Mouse (Mus musculus): ENCODE results near the gene Hoxa6. TPM values are rescaled to one million over a fixed set of nuclear protein-coding genes. Genes with fewer than 3 reads are reported as not detected.

The Hoxa6 gene
- polyA plus RNA-seq, 1 experiment = 0.52 TPM

DNA sequence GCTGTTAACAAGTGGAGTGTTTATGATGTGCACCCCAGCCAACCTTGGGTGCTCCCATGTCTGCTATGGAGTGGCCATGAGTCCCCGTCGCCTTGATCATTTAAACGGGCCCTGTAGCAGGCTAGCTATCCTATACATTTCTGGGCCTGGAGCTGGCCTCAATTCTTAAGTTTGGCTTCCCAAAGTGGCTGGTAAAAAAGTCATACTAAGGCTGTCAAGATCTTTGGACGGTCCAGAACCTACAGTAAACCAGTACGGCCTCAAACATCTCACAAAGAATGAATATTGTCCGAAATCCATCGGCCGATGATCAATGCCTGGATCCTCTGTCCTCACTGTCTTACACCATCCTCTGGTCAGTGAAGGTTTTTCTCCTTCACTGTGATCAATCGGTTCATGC is 26.7 kb upstream of the Hoxa6 start:
- no peak overlapping the region for H3K4me3 ChIP-seq (ENCODE audit: low read depth, low read length)
- no peak for TF ChIP-seq CTCF (IDR thresholded peaks at IDR 0.05; ENCODE audit: extremely low read depth, insufficient read length, insufficient replicate concordance, low read depth, low read length)
- no peak for TF ChIP-seq POLR2A (IDR thresholded peaks at IDR 0.05; ENCODE audit: low read depth, low read length)

DNA sequence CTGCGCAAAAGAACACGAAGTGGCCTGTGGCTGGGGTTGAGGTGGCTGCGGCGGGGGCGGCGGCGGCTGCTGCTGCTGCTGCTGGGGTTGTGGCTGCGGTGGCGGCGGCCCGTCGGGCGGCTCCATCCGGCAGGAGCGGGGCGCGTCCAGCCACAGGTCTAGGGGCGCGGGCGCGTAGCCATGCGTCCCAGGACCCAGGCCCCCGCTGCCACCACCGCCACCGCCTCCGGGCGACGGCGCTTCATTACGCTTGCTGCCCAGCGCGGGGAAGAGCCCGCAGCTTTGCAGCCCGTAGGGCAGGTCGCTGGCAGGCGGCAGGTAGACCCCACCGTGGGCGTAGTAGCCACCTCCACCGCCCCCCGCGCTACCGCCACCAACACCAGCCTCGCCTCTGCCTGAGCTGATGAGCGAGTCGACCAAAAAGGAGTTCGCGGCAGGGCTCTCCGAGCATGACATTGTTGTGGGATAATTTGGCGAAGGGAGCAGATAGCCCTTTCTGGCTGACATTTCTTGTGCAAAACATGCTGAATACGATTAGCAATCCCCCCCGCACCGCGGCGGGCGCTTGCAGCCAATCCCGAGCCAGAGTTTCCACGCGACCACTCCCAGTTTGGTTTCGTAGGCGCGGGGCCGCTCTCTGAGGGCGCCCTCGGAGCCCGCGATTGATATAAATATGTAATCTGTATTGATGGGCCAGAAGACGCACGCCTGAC is 26.1 kb upstream of the Hoxa6 start:
- Histone ChIP-seq H3K4me1 (ENCODE audit: control insufficient read depth, insufficient read depth, insufficient read length, low read length) (no peaks in the 10 kb centered on the region; the same call in 1 of the 2 replicates), H3K27me3 (ENCODE audit: control insufficient read depth, insufficient read depth, low read length) (peaks cover 82% of the 10 kb centered on the region), H3K36me3 (ENCODE audit: control insufficient read depth, insufficient read depth, low read length) (no peaks in the 10 kb centered on the region), H3K4me3 (ENCODE audit: low read depth, low read length) (no peak overlapping the region; the same call in 1 of the 2 replicates), H3K27ac (ENCODE audit: insufficient read depth, low read depth, low read length) (no peak overlapping the region)
- 4% methylated on average over 68 of the region's 68 CpGs for WGBS
- TF ChIP-seq POLR2A (IDR thresholded peaks at IDR 0.05; ENCODE audit: low read depth, low read length) (no peak), CTCF (IDR thresholded peaks at IDR 0.05; ENCODE audit: extremely low read depth, insufficient read length, insufficient replicate concordance, low read depth, low read length) (no peak)

More for the DNA sequence above, 26.7 kb upstream of the Hoxa6 start:
- H3K4me1 ChIP-seq (ENCODE audit: control insufficient read depth, insufficient read depth, insufficient read length, low read length) = no peaks in the 10 kb centered on the region; the same call in 1 of the 2 replicates
- H3K36me3 ChIP-seq (ENCODE audit: control insufficient read depth, insufficient read depth, low read length) = no peaks in the 10 kb centered on the region
- 47% methylated on average over 9 of the region's 9 CpGs for WGBS
- peaks cover 82% of the 10 kb centered on the region for H3K27me3 ChIP-seq (ENCODE audit: control insufficient read depth, insufficient read depth, low read length)
- H3K27ac ChIP-seq (ENCODE audit: insufficient read depth, low read depth, low read length) = no peak overlapping the region

DNA sequence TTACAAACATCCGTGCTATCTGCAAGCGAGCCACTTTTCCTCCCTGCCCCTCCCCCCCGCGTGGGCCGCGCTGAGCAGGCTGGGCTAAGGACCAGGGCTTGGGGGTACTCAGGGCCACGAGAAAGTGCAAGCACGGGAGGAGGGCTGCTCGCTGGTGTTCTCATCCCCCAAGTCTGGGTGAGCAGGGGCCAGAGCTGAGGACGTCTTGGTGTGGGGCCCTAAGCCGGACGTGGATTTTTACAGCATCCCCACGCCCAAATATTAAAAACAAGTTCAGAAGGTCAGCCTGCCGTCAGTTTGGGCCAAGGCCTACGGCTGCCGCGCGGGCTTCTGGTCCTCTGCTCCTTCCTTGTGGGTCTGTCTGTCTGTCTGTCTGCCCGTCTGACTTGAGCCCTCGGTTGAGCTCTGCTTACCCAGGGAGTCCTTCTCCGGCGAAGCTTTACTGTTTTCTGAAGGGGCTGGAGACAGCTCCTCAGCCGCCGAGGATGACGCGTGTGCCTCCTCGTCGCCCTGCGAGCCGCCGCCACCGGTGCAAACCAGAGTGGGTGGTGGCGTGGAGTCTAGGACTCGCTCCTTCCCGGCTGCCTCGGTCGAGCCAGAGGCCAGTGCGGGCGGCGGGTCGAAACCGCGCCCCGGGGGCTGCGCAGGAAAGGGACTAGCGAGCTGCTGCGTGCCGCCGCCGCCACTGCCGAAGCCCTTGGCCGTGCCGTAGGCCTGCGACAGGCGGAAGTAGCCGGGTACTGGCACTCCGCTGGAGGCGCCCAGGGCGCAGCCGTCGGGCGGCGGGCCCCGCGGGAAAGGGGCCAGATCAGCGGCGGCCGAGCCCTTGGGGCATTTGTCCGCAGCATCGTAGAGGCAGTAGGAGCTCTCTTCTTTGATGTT is 25.3 kb upstream of the Hoxa6 start:
- H3K27ac ChIP-seq (ENCODE audit: insufficient read depth, low read depth, low read length) = no peak overlapping the region
- no peaks in the 10 kb centered on the region for H3K36me3 ChIP-seq (ENCODE audit: control insufficient read depth, insufficient read depth, low read length)
- TF ChIP-seq POLR2A (IDR thresholded peaks at IDR 0.05; ENCODE audit: low read depth, low read length) (no peak), CTCF (IDR thresholded peaks at IDR 0.05; ENCODE audit: extremely low read depth, insufficient read length, insufficient replicate concordance, low read depth, low read length) (no peak)
- peak overlapping the region; percentile 12; the same call in 1 of the 2 replicates for H3K4me3 ChIP-seq (ENCODE audit: low read depth, low read length)
- no peaks in the 10 kb centered on the region; the same call in 1 of the 2 replicates for H3K4me1 ChIP-seq (ENCODE audit: control insufficient read depth, insufficient read depth, insufficient read length, low read length)
- 2% methylated on average over 70 of the region's 70 CpGs for WGBS
- peaks cover 84% of the 10 kb centered on the region for H3K27me3 ChIP-seq (ENCODE audit: control insufficient read depth, insufficient read depth, low read length)

DNA sequence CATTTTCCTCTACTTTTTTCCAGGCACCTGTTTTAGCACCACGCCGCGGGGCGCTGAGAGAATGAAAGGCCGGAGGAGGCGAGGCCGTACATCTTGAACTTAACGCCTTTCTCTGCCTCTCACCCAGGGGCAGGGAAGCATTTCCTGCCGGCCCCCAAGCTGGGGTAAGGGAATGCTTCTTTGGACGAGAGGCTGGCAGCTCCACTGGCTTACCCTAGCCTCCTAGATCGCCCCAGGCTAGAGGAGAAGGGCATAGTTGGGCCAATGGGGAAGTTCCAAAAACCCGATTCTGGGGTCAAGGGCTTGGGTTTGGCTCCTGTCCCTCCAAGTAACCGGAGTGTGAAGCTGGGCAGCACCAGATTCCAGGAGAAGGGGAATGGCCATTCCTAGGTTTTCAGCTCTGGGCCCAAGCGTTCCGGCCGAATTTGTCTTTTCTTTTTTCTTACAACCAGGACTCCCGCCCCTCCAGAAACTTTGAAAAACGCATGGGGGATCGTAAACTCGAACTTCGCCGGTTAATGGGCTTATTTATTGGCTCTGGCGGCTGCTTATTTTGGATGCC is 24.5 kb upstream of the Hoxa6 start:
- H3K27me3 ChIP-seq (ENCODE audit: control insufficient read depth, insufficient read depth, low read length) = peaks cover 87% of the 10 kb centered on the region
- WGBS = 7% methylated on average over 23 of the region's 23 CpGs
- no peaks in the 10 kb centered on the region; the same call in 1 of the 2 replicates for H3K4me1 ChIP-seq (ENCODE audit: control insufficient read depth, insufficient read depth, insufficient read length, low read length)
- no peak overlapping the region for H3K27ac ChIP-seq (ENCODE audit: insufficient read depth, low read depth, low read length)
- no peak for TF ChIP-seq CTCF (IDR thresholded peaks at IDR 0.05; ENCODE audit: extremely low read depth, insufficient read length, insufficient replicate concordance, low read depth, low read length)
- no peak for TF ChIP-seq POLR2A (IDR thresholded peaks at IDR 0.05; ENCODE audit: low read depth, low read length)
- no peaks in the 10 kb centered on the region for H3K36me3 ChIP-seq (ENCODE audit: control insufficient read depth, insufficient read depth, low read length)
- H3K4me3 ChIP-seq (ENCODE audit: low read depth, low read length) = no peak overlapping the region

DNA sequence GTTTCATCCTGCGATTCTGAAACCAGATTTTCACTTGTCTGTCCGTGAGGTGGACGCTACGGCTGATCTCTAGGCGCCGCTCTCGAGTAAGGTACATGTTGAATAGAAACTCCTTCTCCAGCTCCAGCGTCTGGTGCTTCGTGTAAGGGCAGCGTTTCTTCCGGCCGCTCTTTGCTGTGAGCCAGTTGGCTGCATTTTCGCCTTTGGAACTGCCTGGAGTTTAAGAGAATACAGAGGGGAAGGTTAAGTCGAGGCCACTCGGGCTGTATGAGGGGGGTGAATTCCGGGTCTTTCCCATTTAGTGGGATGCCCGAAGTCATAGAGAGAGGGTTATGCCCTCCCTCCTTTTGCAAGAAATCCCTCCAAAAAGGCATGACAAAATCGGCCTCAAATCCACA is 24.0 kb upstream of the Hoxa6 start:
- peaks cover 86% of the 10 kb centered on the region for H3K27me3 ChIP-seq (ENCODE audit: control insufficient read depth, insufficient read depth, low read length)
- no peaks in the 10 kb centered on the region; the same call in 1 of the 2 replicates for H3K4me1 ChIP-seq (ENCODE audit: control insufficient read depth, insufficient read depth, insufficient read length, low read length)
- no peak for TF ChIP-seq POLR2A (IDR thresholded peaks at IDR 0.05; ENCODE audit: low read depth, low read length)
- no peak for TF ChIP-seq CTCF (IDR thresholded peaks at IDR 0.05; ENCODE audit: extremely low read depth, insufficient read length, insufficient replicate concordance, low read depth, low read length)
- 1% methylated on average over 18 of the region's 18 CpGs for WGBS
- no peaks in the 10 kb centered on the region for H3K36me3 ChIP-seq (ENCODE audit: control insufficient read depth, insufficient read depth, low read length)
- H3K27ac ChIP-seq (ENCODE audit: insufficient read depth, low read depth, low read length) = no peak overlapping the region
- no peak overlapping the region for H3K4me3 ChIP-seq (ENCODE audit: low read depth, low read length)

DNA sequence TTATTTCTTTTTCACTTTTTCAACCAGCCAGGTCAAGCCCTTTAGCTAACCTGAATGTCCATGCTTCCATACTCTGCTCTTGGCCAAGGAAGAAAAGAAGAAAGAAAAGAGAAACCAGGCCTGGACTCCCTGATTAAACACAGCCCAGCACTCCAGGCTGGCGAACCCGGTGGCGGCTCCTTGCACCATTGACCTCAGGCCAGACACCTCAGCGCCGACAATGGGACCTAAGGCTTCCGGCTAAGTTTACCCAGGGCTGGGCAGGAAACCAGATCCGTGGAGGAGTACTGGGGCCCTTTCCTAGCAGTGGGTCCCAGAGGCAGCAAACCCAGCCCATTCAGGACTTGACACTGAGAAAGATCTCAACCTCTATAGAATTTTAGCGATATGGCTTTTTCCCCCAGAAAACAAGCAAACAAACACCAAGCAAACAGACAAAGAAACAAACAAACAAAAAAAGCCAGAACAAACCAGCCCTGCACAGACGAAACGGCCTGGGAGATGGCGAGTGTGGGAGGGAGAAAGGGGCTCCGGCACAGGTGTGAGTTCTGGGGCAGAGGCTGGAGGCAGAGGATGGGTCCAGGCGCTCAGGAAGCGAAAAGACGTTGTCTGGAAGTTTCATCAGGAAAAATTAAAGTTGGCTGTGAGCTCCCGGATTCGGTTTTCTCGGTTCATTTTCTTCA is 23.5 kb upstream of the Hoxa6 start:
- TF ChIP-seq POLR2A (IDR thresholded peaks at IDR 0.05; ENCODE audit: low read depth, low read length) (no peak), CTCF (IDR thresholded peaks at IDR 0.05; ENCODE audit: extremely low read depth, insufficient read length, insufficient replicate concordance, low read depth, low read length) (no peak)
- H3K4me3 ChIP-seq (ENCODE audit: low read depth, low read length) = no peak overlapping the region
- 4% methylated on average over 18 of the region's 18 CpGs for WGBS
- no peaks in the 10 kb centered on the region; the same call in 1 of the 2 replicates for H3K4me1 ChIP-seq (ENCODE audit: control insufficient read depth, insufficient read depth, insufficient read length, low read length)
- H3K27ac ChIP-seq (ENCODE audit: insufficient read depth, low read depth, low read length) = no peak overlapping the region
- no peaks in the 10 kb centered on the region for H3K36me3 ChIP-seq (ENCODE audit: control insufficient read depth, insufficient read depth, low read length)
- H3K27me3 ChIP-seq (ENCODE audit: control insufficient read depth, insufficient read depth, low read length) = peaks cover 87% of the 10 kb centered on the region
